Mouse (Mus musculus): ENCODE measurements at regions not wholly inside any gene's neighbourhood (a gene's known extent, or its start where the extent isn't known, plus 50 kb on each side); places are given as distances from the start of the nearest gene placed in this dataset.
A peak's percentile ranks its signal among the peaks of the same experiment; 100 is the strongest.

GRCm38 (mm10) chr7:62179387-62179786 lies 167.0 kb upstream of the Ndn start:
- Histone ChIP-seq H3K4me3 (ENCODE audit: low read length) (no peak overlapping the region), H3K27me3 (ENCODE audit: insufficient read depth, low read length) (no peaks in the 10 kb centered on the region), H3K27ac (no peak overlapping the region), H3K36me3 (ENCODE audit: insufficient read depth, low read length) (no peaks in the 10 kb centered on the region), H3K4me1 (ENCODE audit: insufficient read depth, low read length) (no peaks in the 10 kb centered on the region), H3K9me3 (ENCODE audit: low read length) (no peaks in the 10 kb centered on the region), H3K9ac (replicated peaks; ENCODE audit: low read length) (no peak overlapping the region), H3K4me2 (ENCODE audit: low read depth, low read length) (no peak overlapping the region)
- DNase-seq (ENCODE audit: low spot score) (peak; percentile 41), ATAC-seq (no peak)
- 62% methylated on average over 2 of the region's 2 CpGs for WGBS
- TF ChIP-seq CTCF (IDR thresholded peaks at IDR 0.05; ENCODE audit: low read depth) = peak; percentile 50

GRCm38 (mm10) chr7:62208529-62208928 lies 137.8 kb upstream of the Ndn start:
- DNase-seq (ENCODE audit: low spot score) (no peak), ATAC-seq (no peak)
- Histone ChIP-seq H3K27ac (no peak overlapping the region), H3K9me3 (ENCODE audit: low read length) (no peaks in the 10 kb centered on the region), H3K4me3 (ENCODE audit: low read length) (peak overlapping the region; percentile 25), H3K36me3 (ENCODE audit: insufficient read depth, low read length) (no peaks in the 10 kb centered on the region), H3K4me2 (ENCODE audit: low read depth, low read length) (peak overlapping the region; percentile 49), H3K9ac (replicated peaks; ENCODE audit: low read length) (no peak overlapping the region), H3K4me1 (ENCODE audit: insufficient read depth, low read length) (no peaks in the 10 kb centered on the region), H3K27me3 (ENCODE audit: insufficient read depth, low read length) (no peaks in the 10 kb centered on the region)
- no peak for TF ChIP-seq CTCF (IDR thresholded peaks at IDR 0.05; ENCODE audit: low read depth)

- 34% methylated on average over 12 of the region's 12 CpGs for WGBS
- no peaks in the 10 kb centered on the region for H3K36me3 ChIP-seq (ENCODE audit: insufficient read depth, low read length)
- H3K27ac ChIP-seq = peak overlapping the region; percentile 58; the same call in 1 of the 2 replicates
- H3K9me3 ChIP-seq (ENCODE audit: low read length) = no peaks in the 10 kb centered on the region
- H3K4me2 ChIP-seq (ENCODE audit: low read depth, low read length) = peak overlapping the region; percentile 43
- peak overlapping the region; percentile 41 for H3K4me3 ChIP-seq (ENCODE audit: low read length)
- 0 out of 2 replicates have a peak overlapping the region, but pooled peaks have one; percentile 47 for H3K9ac ChIP-seq (replicated peaks; ENCODE audit: low read length)
- no peaks in the 10 kb centered on the region for H3K27me3 ChIP-seq (ENCODE audit: insufficient read depth, low read length)
- TF ChIP-seq CTCF (IDR thresholded peaks at IDR 0.05; ENCODE audit: low read depth) = peak; percentile 71
- peak; percentile 93 for ATAC-seq
- no peaks in the 10 kb centered on the region for H3K4me1 ChIP-seq (ENCODE audit: insufficient read depth, low read length)
- DNase-seq (ENCODE audit: low spot score) = peak; percentile 85
Observed at GRCm38 (mm10) chr7:62209117-62209700, 137.2 kb upstream of the Ndn start.

DNA sequence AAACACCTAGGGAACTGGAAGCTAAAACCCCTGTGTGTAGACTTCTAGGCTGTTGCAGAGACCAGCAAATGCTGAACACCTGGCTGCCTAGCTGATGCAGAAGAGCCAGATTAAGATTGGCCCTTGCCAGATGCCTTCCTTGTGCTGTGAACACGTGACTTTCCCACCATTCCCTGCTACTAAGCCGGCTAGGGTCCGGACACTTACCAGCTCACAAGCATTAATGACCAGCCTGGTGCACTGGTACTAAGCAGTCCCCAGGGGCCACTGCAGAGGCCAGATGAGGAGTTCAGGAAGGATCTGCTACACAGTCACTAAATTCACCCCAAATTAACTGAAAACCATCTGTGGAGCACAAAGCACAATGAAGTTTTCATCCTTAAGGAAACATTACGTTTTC lies 121.2 kb upstream of the Ndn start:
- WGBS = 24% methylated on average over 4 of the region's 4 CpGs
- Histone ChIP-seq H3K4me2 (ENCODE audit: low read depth, low read length) (peak overlapping the region; percentile 30; the same call in 1 of the 2 replicates), H3K4me1 (ENCODE audit: insufficient read depth, low read length) (no peaks in the 10 kb centered on the region), H3K4me3 (ENCODE audit: low read length) (no peak overlapping the region), H3K27me3 (ENCODE audit: insufficient read depth, low read length) (no peaks in the 10 kb centered on the region), H3K9me3 (ENCODE audit: low read length) (no peaks in the 10 kb centered on the region), H3K9ac (replicated peaks; ENCODE audit: low read length) (no peak overlapping the region), H3K27ac (no peak overlapping the region), H3K36me3 (ENCODE audit: insufficient read depth, low read length) (no peaks in the 10 kb centered on the region)
- peak; percentile 27 for DNase-seq (ENCODE audit: low spot score)
- no peak for ATAC-seq
- TF ChIP-seq CTCF (IDR thresholded peaks at IDR 0.05; ENCODE audit: low read depth) = no peak

DNA sequence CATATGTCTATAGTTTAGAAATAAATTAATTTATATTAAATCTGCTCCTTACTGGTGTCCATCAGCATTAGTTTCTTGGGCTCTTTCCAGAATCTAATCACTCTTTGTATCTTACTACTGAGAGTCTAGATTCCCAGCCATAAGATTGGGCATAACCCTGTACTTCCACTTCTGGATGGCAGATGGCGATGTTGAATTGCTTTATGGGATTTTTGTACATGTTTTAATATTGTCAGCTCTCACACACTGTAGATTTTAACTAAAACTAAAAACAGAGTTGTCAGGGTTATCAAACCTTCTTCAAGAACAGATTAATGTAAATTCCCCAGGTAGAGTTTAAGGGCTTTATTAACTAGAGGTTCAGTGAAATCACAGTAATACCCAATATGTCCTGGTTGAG lies 118.6 kb upstream of the Ndn start:
- no peaks in the 10 kb centered on the region for H3K27me3 ChIP-seq (ENCODE audit: insufficient read depth, low read length)
- H3K4me2 ChIP-seq (ENCODE audit: low read depth, low read length) = no peak overlapping the region
- ATAC-seq (no peak), DNase-seq (ENCODE audit: low spot score) (peak; percentile 64)
- H3K9me3 ChIP-seq (ENCODE audit: low read length) = no peaks in the 10 kb centered on the region
- TF ChIP-seq CTCF (IDR thresholded peaks at IDR 0.05; ENCODE audit: low read depth) = peak; percentile 69
- no peaks in the 10 kb centered on the region for H3K36me3 ChIP-seq (ENCODE audit: insufficient read depth, low read length)
- H3K4me1 ChIP-seq (ENCODE audit: insufficient read depth, low read length) = no peaks in the 10 kb centered on the region
- H3K4me3 ChIP-seq (ENCODE audit: low read length) = no peak overlapping the region
- 10% methylated on average over 1 of the region's 1 CpGs for WGBS
- no peak overlapping the region for H3K27ac ChIP-seq
- H3K9ac ChIP-seq (replicated peaks; ENCODE audit: low read length) = no peak overlapping the region

DNA sequence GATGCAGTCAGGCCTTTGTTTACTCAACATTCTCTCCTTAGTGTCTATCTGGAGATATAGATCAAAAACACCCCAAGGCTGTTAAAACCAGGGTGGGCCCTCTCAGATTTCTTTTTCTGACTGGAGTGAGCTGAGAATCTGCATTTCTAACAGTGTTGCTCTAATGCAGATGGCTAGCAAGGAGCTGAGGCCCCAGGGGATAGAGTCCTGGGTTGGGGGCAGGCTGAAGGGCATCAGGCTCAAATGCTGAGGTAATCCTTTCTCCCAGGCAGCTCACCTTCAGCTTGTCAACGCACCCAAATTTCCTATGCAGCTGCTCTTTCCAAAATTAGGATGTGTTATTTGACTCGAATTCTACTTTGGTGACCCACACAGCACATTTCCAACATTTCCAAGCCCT lies 115.7 kb upstream of the Ndn start:
- no peaks in the 10 kb centered on the region for H3K27me3 ChIP-seq (ENCODE audit: insufficient read depth, low read length)
- DNase-seq (ENCODE audit: low spot score) = no peak
- H3K4me2 ChIP-seq (ENCODE audit: low read depth, low read length) = peak overlapping the region; percentile 33
- ATAC-seq = peak; percentile 10; the same call in 1 of the 2 replicates
- H3K4me1 ChIP-seq (ENCODE audit: insufficient read depth, low read length) = no peaks in the 10 kb centered on the region
- H3K36me3 ChIP-seq (ENCODE audit: insufficient read depth, low read length) = no peaks in the 10 kb centered on the region
- H3K9ac ChIP-seq (replicated peaks; ENCODE audit: low read length) = no peak overlapping the region
- peak overlapping the region; percentile 36; the same call in 1 of the 2 replicates for H3K27ac ChIP-seq
- peak overlapping the region; percentile 8; the same call in 1 of the 2 replicates for H3K4me3 ChIP-seq (ENCODE audit: low read length)
- H3K9me3 ChIP-seq (ENCODE audit: low read length) = no peaks in the 10 kb centered on the region
- 12% methylated on average over 2 of the region's 2 CpGs for WGBS
- no peak for TF ChIP-seq CTCF (IDR thresholded peaks at IDR 0.05; ENCODE audit: low read depth)

GRCm38 (mm10) chr7:62231120-62231574 lies 115.2 kb upstream of the Ndn start:
- WGBS = 22% methylated on average over 13 of the region's 13 CpGs
- H3K36me3 ChIP-seq (ENCODE audit: insufficient read depth, low read length) = no peaks in the 10 kb centered on the region
- peak overlapping the region; percentile 33 for H3K4me2 ChIP-seq (ENCODE audit: low read depth, low read length)
- H3K4me1 ChIP-seq (ENCODE audit: insufficient read depth, low read length) = no peaks in the 10 kb centered on the region
- DNase-seq (ENCODE audit: low spot score) (peak; percentile 94), ATAC-seq (peak; percentile 97)
- peak overlapping the region; percentile 36; the same call in 1 of the 2 replicates for H3K27ac ChIP-seq
- H3K4me3 ChIP-seq (ENCODE audit: low read length) = peak overlapping the region; percentile 8; the same call in 1 of the 2 replicates
- H3K9ac ChIP-seq (replicated peaks; ENCODE audit: low read length) = no peak overlapping the region
- peak; percentile 50 for TF ChIP-seq CTCF (IDR thresholded peaks at IDR 0.05; ENCODE audit: low read depth)
- H3K27me3 ChIP-seq (ENCODE audit: insufficient read depth, low read length) = no peaks in the 10 kb centered on the region
- no peaks in the 10 kb centered on the region for H3K9me3 ChIP-seq (ENCODE audit: low read length)
